Mouse (Mus musculus): Measurements from ENCODE around the gene Coro7. TPM values are rescaled to one million over a fixed set of nuclear protein-coding genes. Genes with fewer than 3 reads are reported as not detected.
A peak's percentile ranks its signal among the peaks of the same experiment; 100 is the strongest.

The Coro7 gene
- 6.8 and 10.3 TPM in 2 replicates for polyA plus RNA-seq (2015; fragmentation: Nextera tagmentation; extraction: Ambion mirVana)

GRCm38 (mm10) chr16:4679121-4680018 is at the start of gene Coro7:
Coro7 (minus strand) TSS chr16:4679777.
- peak within 1 kb of the TSS; percentile 93 for H3K4me2 ChIP-seq (ENCODE audit: low read depth, low read length)
- no peaks in the 10 kb centered on the region for H3K9me3 ChIP-seq (ENCODE audit: low read length)
- ATAC-seq: peak; percentile 83
- H3K4me1 ChIP-seq (ENCODE audit: insufficient read depth): peaks cover 34% of the 10 kb centered on the region
- H3K27ac ChIP-seq (ENCODE audit: low read depth): peak within 1 kb of the TSS; percentile 70
- peak within 1 kb of the TSS; percentile 70 for H3K4me3 ChIP-seq (ENCODE audit: low read depth, low read length)
- WGBS (ENCODE audit: insufficient replicate concordance): under 1% methylated on average over 47 of the region's 47 CpGs
- H3K27me3 ChIP-seq (ENCODE audit: insufficient read depth, low read length): no peaks in the 10 kb centered on the region
- DNase-seq: peak; percentile 95
- no peak for TF ChIP-seq CTCF (IDR thresholded peaks at IDR 0.05; ENCODE audit: low read depth)
- TF ChIP-seq EP300 (IDR thresholded peaks at IDR 0.05; ENCODE audit: low read depth): no peak
- H3K9ac ChIP-seq (replicated peaks): peak within 1 kb of the TSS; percentile 72
- peaks cover 19% of the 10 kb centered on the region for H3K36me3 ChIP-seq (replicated peaks; ENCODE audit: insufficient read depth, low read length)

- WGBS (ENCODE audit: insufficient replicate concordance): 10% methylated on average over 1 of the region's 1 CpGs
- H3K27ac ChIP-seq (ENCODE audit: low read depth): 0 out of 2 replicates have a peak overlapping the region, but pooled peaks have one; percentile 36
- no peak for ATAC-seq
These were observed 48.4 kb upstream of the Coro7 start for GRCm38 (mm10) chr16:4727963-4728362.

GRCm38 (mm10) chr16:4727526-4727925 is 47.9 kb upstream of the Coro7 start:
- H3K4me2 ChIP-seq (ENCODE audit: low read depth, low read length): peak overlapping the region; percentile 90
- H3K4me1 ChIP-seq (ENCODE audit: insufficient read depth): peaks cover 46% of the 10 kb centered on the region
- no peak for ATAC-seq
- no peak for DNase-seq
- no peak overlapping the region for H3K27ac ChIP-seq (ENCODE audit: low read depth)
- 86% methylated on average over 1 of the region's 1 CpGs for WGBS (ENCODE audit: insufficient replicate concordance)
- no peaks in the 10 kb centered on the region for H3K27me3 ChIP-seq (ENCODE audit: insufficient read depth, low read length)
- TF ChIP-seq CTCF (IDR thresholded peaks at IDR 0.05; ENCODE audit: low read depth) (no peak), EP300 (IDR thresholded peaks at IDR 0.05; ENCODE audit: low read depth) (no peak)
- H3K9ac ChIP-seq (replicated peaks): peak overlapping the region; percentile 96; the same call in 1 of the 2 replicates
- H3K4me3 ChIP-seq (ENCODE audit: low read depth, low read length): peak overlapping the region; percentile 92
- H3K36me3 ChIP-seq (replicated peaks; ENCODE audit: insufficient read depth, low read length): no peaks in the 10 kb centered on the region; the same call in 1 of the 2 replicates
- no peaks in the 10 kb centered on the region for H3K9me3 ChIP-seq (ENCODE audit: low read length)

More at GRCm38 (mm10) chr16:4727963-4728362, 48.4 kb upstream of the Coro7 start:
- Histone ChIP-seq H3K9me3 (ENCODE audit: low read length) (no peaks in the 10 kb centered on the region), H3K36me3 (replicated peaks; ENCODE audit: insufficient read depth, low read length) (no peaks in the 10 kb centered on the region; the same call in 1 of the 2 replicates), H3K4me3 (ENCODE audit: low read depth, low read length) (peak overlapping the region; percentile 92), H3K4me2 (ENCODE audit: low read depth, low read length) (peak overlapping the region; percentile 90), H3K9ac (replicated peaks) (peak overlapping the region; percentile 39; the same call in 1 of the 2 replicates), H3K4me1 (ENCODE audit: insufficient read depth) (peaks cover 42% of the 10 kb centered on the region), H3K27me3 (ENCODE audit: insufficient read depth, low read length) (no peaks in the 10 kb centered on the region)
- no peak for TF ChIP-seq EP300 (IDR thresholded peaks at IDR 0.05; ENCODE audit: low read depth)
- TF ChIP-seq CTCF (IDR thresholded peaks at IDR 0.05; ENCODE audit: low read depth): no peak
- DNase-seq: no peak

- Histone ChIP-seq H3K9me3 (ENCODE audit: low read length) (no peaks in the 10 kb centered on the region), H3K36me3 (replicated peaks; ENCODE audit: insufficient read depth, low read length) (no peaks in the 10 kb centered on the region; the same call in 1 of the 2 replicates), H3K27ac (ENCODE audit: low read depth) (peak overlapping the region; percentile 89), H3K4me3 (ENCODE audit: low read depth, low read length) (peak overlapping the region; percentile 92), H3K9ac (replicated peaks) (peak overlapping the region; percentile 96), H3K4me2 (ENCODE audit: low read depth, low read length) (peak overlapping the region; percentile 90), H3K4me1 (ENCODE audit: insufficient read depth) (peaks cover 53% of the 10 kb centered on the region), H3K27me3 (ENCODE audit: insufficient read depth, low read length) (no peaks in the 10 kb centered on the region)
- WGBS (ENCODE audit: insufficient replicate concordance): under 1% methylated on average over 37 of the region's 40 CpGs
- peak; percentile 72 for ATAC-seq
- no peak for DNase-seq
- TF ChIP-seq EP300 (IDR thresholded peaks at IDR 0.05; ENCODE audit: low read depth): no peak
- no peak for TF ChIP-seq CTCF (IDR thresholded peaks at IDR 0.05; ENCODE audit: low read depth)
These were observed 47.1 kb upstream of the Coro7 start for GRCm38 (mm10) chr16:4726528-4727128.

GRCm38 (mm10) chr16:4725780-4726527 is 46.4 kb upstream of the Coro7 start, which contains the start of gene Hmox2:
Hmox2 (plus strand) TSS chr16:4726361.
- 4% methylated on average over 35 of the region's 35 CpGs for WGBS (ENCODE audit: insufficient replicate concordance)
- Histone ChIP-seq H3K27ac (ENCODE audit: low read depth) (peak within 1 kb of the TSS; percentile 89), H3K9ac (replicated peaks) (peak within 1 kb of the TSS; percentile 96), H3K4me1 (ENCODE audit: insufficient read depth) (peaks cover 50% of the 10 kb centered on the region), H3K36me3 (replicated peaks; ENCODE audit: insufficient read depth, low read length) (no peaks in the 10 kb centered on the region; the same call in 1 of the 2 replicates), H3K4me2 (ENCODE audit: low read depth, low read length) (peak within 1 kb of the TSS; percentile 90), H3K4me3 (ENCODE audit: low read depth, low read length) (peak within 1 kb of the TSS; percentile 92), H3K9me3 (ENCODE audit: low read length) (no peaks in the 10 kb centered on the region), H3K27me3 (ENCODE audit: insufficient read depth, low read length) (no peaks in the 10 kb centered on the region)
- peak; percentile 97 for DNase-seq
- peak; percentile 93 for ATAC-seq
- TF ChIP-seq CTCF (IDR thresholded peaks at IDR 0.05; ENCODE audit: low read depth) (no peak; the same call in 1 of the 2 replicates), EP300 (IDR thresholded peaks at IDR 0.05; ENCODE audit: low read depth) (no peak)
